Mouse (Mus musculus) embryonic fibroblast, embryonic 13.5 days (primary cell): ENCODE data around the gene Wdfy3.

ENCODE experiments used
- CTCF ChIP-seq: IDR thresholded peaks from 2 replicates; pipeline ENCODE4 v1.5.1; 2011; ENCODE audit warnings: mild to moderate bottlenecking, control low read depth, low read length, moderate library complexity, borderline replicate concordance; ENCODE audit not compliant: insufficient read depth
- POLR2A ChIP-seq: IDR thresholded peaks from 2 replicates; pipeline ENCODE4 v1.6.1; 2011; ENCODE audit warnings: low read depth, mild to moderate bottlenecking, control low read depth, low read length, moderate library complexity

DNA sequence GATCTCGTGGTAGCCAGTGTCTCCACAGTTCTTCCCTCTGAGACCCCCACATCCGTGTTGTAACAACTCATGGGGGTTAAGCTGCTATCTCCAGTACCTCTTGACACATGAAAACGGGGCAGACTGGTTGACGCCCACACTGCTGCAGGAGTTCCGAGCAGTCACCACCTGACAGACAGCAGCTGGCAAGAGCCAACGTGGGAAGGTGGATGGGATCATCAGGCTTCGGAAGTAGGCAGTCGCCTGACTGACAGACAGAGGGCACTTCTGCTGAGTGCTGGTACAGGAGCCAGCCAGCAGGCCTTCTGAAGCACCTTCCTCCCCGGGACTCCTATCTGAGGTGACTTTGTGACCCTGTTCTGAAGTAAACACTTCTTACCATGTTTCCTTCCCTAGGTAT, 191.3 kb downstream of the Wdfy3 start:
- TF ChIP-seq POLR2A (no peak), CTCF (no peak)
